15 mouse cellular contexts compared by ENCODE assay signal in genomic region chr3:87659692-87660429, GRCm38 (mm10). TPM values are rescaled to one million over a fixed set of nuclear protein-coding genes. Genes with fewer than 3 reads are reported as not detected.
DNase-seq lines count a peak whose midpoint lies in the region; ATAC-seq and TF ChIP-seq lines count a peak whose summit lies in the region.
"Had no signal": no experiment of that assay in that cellular context is flagged by ENCODE, and none has a peak within 500 bp of the region (broad histone marks: within the 10 kb centered on the region; RNA-seq: fewer than 3 reads in every experiment).

No protein-coding gene starts in this region.

- in situ Hi-C loops in Patski (cut with MboI; ENCODE audit: low pct_unique_long_range_greater_than_20kb): no loop called here

- no peaks in the 10 kb centered on the region for H3K27me3 ChIP-seq in hindbrain, postnatal 0 days (ENCODE audit: insufficient read depth, low read length)
- H3K27me3 ChIP-seq in hindbrain, embryonic 10.5 days (ENCODE audit: insufficient read depth, poor library complexity, severe bottlenecking): no peaks in the 10 kb centered on the region
- no peaks in the 10 kb centered on the region for H3K27me3 ChIP-seq in lung, embryonic 14.5 days (ENCODE audit: insufficient read depth, low read length)
- no peaks in the 10 kb centered on the region for H3K27me3 ChIP-seq in Patski
- H3K27me3 ChIP-seq: hindbrain, embryonic 15.5 days; lung, embryonic 15.5 days; midbrain, embryonic 12.5 days; neural tube, embryonic 12.5 days had no signal

- no peak overlapping the region for H3K4me3 ChIP-seq in hindbrain, postnatal 0 days (ENCODE audit: low read length)
- no peak overlapping the region for H3K4me3 ChIP-seq in hindbrain, embryonic 10.5 days
- H3K4me3 ChIP-seq in lung, embryonic 14.5 days (ENCODE audit: low read depth, low read length): no peak overlapping the region
- H3K4me3 ChIP-seq: erythroblast, embryonic 14.5 days; hindbrain, embryonic 15.5 days; lung, embryonic 15.5 days; midbrain, embryonic 12.5 days; neural tube, embryonic 12.5 days had no signal

- POLR2A ChIA-PET in Patski (lab: Charles Lee): interaction anchor here (0.7 kb wide), 1 partner anchor 55 kb away, joined by 3 read pairs; no protein-coding TSS in a partner anchor

- H3K4me2 ChIP-seq in hindbrain, postnatal 0 days (ENCODE audit: low read depth, low read length): no peak overlapping the region
- no peak overlapping the region for H3K4me2 ChIP-seq in lung, embryonic 14.5 days
- H3K4me2 ChIP-seq: hindbrain, embryonic 15.5 days; lung, embryonic 15.5 days; midbrain, embryonic 12.5 days; neural tube, embryonic 12.5 days had no signal

- no peak for ATAC-seq in hindbrain, postnatal 0 days
- no peak for ATAC-seq in lung, embryonic 14.5 days (ENCODE audit: insufficient read depth)
- no peak for ATAC-seq in Patski
- ATAC-seq in megakaryocyte-erythroid progenitor cell, adult 5-6 weeks (replicated peaks; ENCODE audit: low FRiP score, low TSS enrichment, poor library complexity, severe bottlenecking): 0 out of 2 replicates have a peak, but pooled peaks have one; percentile 44
- ATAC-seq in CD4-positive, CD25-positive, alpha-beta regulatory T cell, adult 4 months: no peak

- WGBS in hindbrain, postnatal 0 days: 92% methylated on average over 9 of the region's 9 CpGs
- 93% methylated on average over 9 of the region's 9 CpGs for WGBS in hindbrain, embryonic 10.5 days
- 83% methylated on average over 9 of the region's 9 CpGs for WGBS in lung, embryonic 14.5 days

- no peaks in the 10 kb centered on the region for H3K36me3 ChIP-seq in hindbrain, postnatal 0 days (ENCODE audit: insufficient read depth, low read length)
- H3K36me3 ChIP-seq in hindbrain, embryonic 10.5 days: 0 out of 2 replicates have a peak, but pooled peaks cover 6% of the 10 kb centered on the region
- no peaks in the 10 kb centered on the region for H3K36me3 ChIP-seq in lung, embryonic 14.5 days (ENCODE audit: insufficient read depth)
- H3K36me3 ChIP-seq: hindbrain, embryonic 15.5 days; lung, embryonic 15.5 days; midbrain, embryonic 12.5 days; neural tube, embryonic 12.5 days had no signal

- no peaks in the 10 kb centered on the region for H3K9me3 ChIP-seq in hindbrain, postnatal 0 days (ENCODE audit: low read length)
- no peaks in the 10 kb centered on the region for H3K9me3 ChIP-seq in hindbrain, embryonic 10.5 days
- H3K9me3 ChIP-seq in lung, embryonic 14.5 days (ENCODE audit: low read depth, low read length): no peaks in the 10 kb centered on the region
- H3K9me3 ChIP-seq: hindbrain, embryonic 15.5 days; lung, embryonic 15.5 days; midbrain, embryonic 12.5 days; neural tube, embryonic 12.5 days had no signal

- H3K27ac ChIP-seq in hindbrain, postnatal 0 days: no peak overlapping the region
- H3K27ac ChIP-seq in hindbrain, embryonic 10.5 days: no peak overlapping the region
- no peak overlapping the region for H3K27ac ChIP-seq in lung, embryonic 14.5 days (ENCODE audit: low read depth)
- H3K27ac ChIP-seq: hindbrain, embryonic 15.5 days; lung, embryonic 15.5 days; midbrain, embryonic 12.5 days; neural tube, embryonic 12.5 days had no signal

- CTCF ChIA-PET in Patski (lab: Charles Lee): interaction anchor here (0.8 to 1.4 kb wide), 3 partner anchors 9 to 30 kb away, joined by 3 to 4 read pairs (median 4); no protein-coding TSS in a partner anchor

- peak; percentile 18 for DNase-seq in hindbrain, postnatal 0 days (ENCODE audit: low spot score)
- DNase-seq in hindbrain, embryonic 10.5 days (ENCODE audit: low spot score): no peak
- DNase-seq in lung, embryonic 14.5 days: peak; percentile 36
- DNase-seq in lung, adult 18-20 months: no peak
- DNase-seq in Patski (ENCODE audit: low read depth, low spot score): no peak
- DNase-seq: cerebellum, postnatal 14 days; kidney, postnatal 36 days; right cerebral cortex, adult 18-20 months had no signal

- H3K9ac ChIP-seq in hindbrain, postnatal 0 days (replicated peaks; ENCODE audit: low read length): no peak overlapping the region
- H3K9ac ChIP-seq in lung, embryonic 14.5 days: no peak overlapping the region
- H3K9ac ChIP-seq: hindbrain, embryonic 15.5 days; lung, embryonic 15.5 days; midbrain, embryonic 12.5 days; neural tube, embryonic 12.5 days had no signal

- peak; percentile 31 for TF ChIP-seq CTCF in hindbrain, postnatal 0 days (IDR thresholded peaks at IDR 0.05; ENCODE audit: low read depth)
- peak; percentile 29 for TF ChIP-seq CTCF in lung, embryonic 14.5 days (IDR thresholded peaks at IDR 0.05; ENCODE audit: low read depth)
- peak; percentile 50 for TF ChIP-seq CTCF in Patski (IDR thresholded peaks at IDR 0.05)

- no peaks in the 10 kb centered on the region for H3K4me1 ChIP-seq in hindbrain, postnatal 0 days (ENCODE audit: insufficient read depth, low read length)
- H3K4me1 ChIP-seq in hindbrain, embryonic 10.5 days (replicated peaks): peaks cover 11% of the 10 kb centered on the region; the same call in 1 of the 2 replicates
- no peaks in the 10 kb centered on the region for H3K4me1 ChIP-seq in lung, embryonic 14.5 days (ENCODE audit: insufficient read depth)
- H3K4me1 ChIP-seq: lung, embryonic 15.5 days had no signal

RNA-seq across cellular contexts. Expression of gene Arhgef11, which starts 42.5 kb away (rescaled TPM):
- total RNA-seq in hindbrain, postnatal 0 days (2014; rRNA removed): 73.9 and 75.5 TPM in 2 replicates
- 14.6 and 17.4 TPM in 2 replicates for polyA plus RNA-seq in hindbrain, postnatal 0 days (2015; fragmentation: Nextera tagmentation; extraction: Ambion mirVana)
- polyA plus RNA-seq in hindbrain, embryonic 10.5 days (2016; fragmentation: Nextera tagmentation; extraction: Ambion mirVana): 14.9 and 18.7 TPM in 2 replicates
- polyA plus RNA-seq in lung, embryonic 14.5 days (2014; fragmentation: Nextera tagmentation; extraction: Ambion mirVana): 17.1 and 18.8 TPM in 2 replicates
- polyA plus RNA-seq in Patski (2021): 41.9 TPM
- 4.7 and 5.3 TPM in 2 replicates for total RNA-seq in megakaryocyte-erythroid progenitor cell, adult 5-6 weeks (2014; fragmentation: Nextera tagmentation)
- total RNA-seq in megakaryocyte-erythroid progenitor cell, adult 5-6 weeks (2017): 1.9 and 2.1 TPM in 2 replicates
- polyA plus RNA-seq in CD4-positive, CD25-positive, alpha-beta regulatory T cell, adult 4 months (2017; shearing (Covaris generic)): 1 to 10 TPM; 3.4 to 4.0 TPM

Comparison
In these comparisons a context has a peak if more than half of its experiments do, and no peak if none do; other contexts are left out.
1. DNase-seq: peak in hindbrain, postnatal 0 days (single experiment) and lung, embryonic 14.5 days (single experiment); none in hindbrain, embryonic 10.5 days (single experiment), lung, adult 18-20 months (0 of 2) and Patski (single experiment).
2. Peak in every context shown above with its lines, with median percentiles within 50 percentile points of each other: CTCF ChIP-seq.